Mouse (Mus musculus) limb, embryonic 14.5 days (tissue): ENCODE measurements around the gene Lrrc3b. TPM values are rescaled to one million over a fixed set of nuclear protein-coding genes. Genes with fewer than 3 reads are reported as not detected.
A peak's percentile ranks its signal among the peaks of the same experiment; 100 is the strongest.

Experiments used
- ATAC-seq: fragments of 200-750 bp; cut with Nextera tagmentation; 2 replicates; pipeline ENCODE4 v1.8.0; 2017; ENCODE audit warnings: low read depth, moderate number of reproducible peaks, moderate TSS enrichment; ENCODE audit not compliant: low FRiP score
- DNase-seq: peaks from one replicate; pipeline ENCODE4 v3.0.0-alpha.2; 2015; ENCODE audit warnings: low spot score
- H3K27ac ChIP-seq: fragments of 300-500 bp; sonication (generic); replicated peaks from 2 replicates; pipeline ENCODE4 v1.5.1; 2014; ENCODE audit warnings: low read depth, mild to moderate bottlenecking, low read length, moderate library complexity, mixed read lengths
- H3K27me3 ChIP-seq: fragments of 300-500 bp; sonication (generic); 2 replicates; pipeline ENCODE4 v1.6.1; 2014; ENCODE audit warnings: low read length, mixed read lengths; ENCODE audit not compliant: control insufficient read depth, insufficient read depth
- H3K36me3 ChIP-seq: fragments of 300-500 bp; sonication (generic); 2 replicates; pipeline ENCODE4 v1.6.1; 2014; ENCODE audit warnings: mild to moderate bottlenecking, low read length, moderate library complexity, mixed read lengths; ENCODE audit not compliant: control insufficient read depth, insufficient read depth
- H3K4me1 ChIP-seq: fragments of 300-500 bp; sonication (generic); 2 replicates; pipeline ENCODE4 v1.6.1; 2014; ENCODE audit warnings: antibody characterized with exemption, low read length, mixed read lengths; ENCODE audit not compliant: control insufficient read depth, insufficient read depth
- H3K4me2 ChIP-seq: fragments of 300-500 bp; sonication (generic); replicated peaks from 2 replicates; pipeline ENCODE4 v1.6.1; 2014; ENCODE audit warnings: low read depth, mild to moderate bottlenecking, low read length, moderate library complexity; ENCODE audit not compliant: severe bottlenecking
- H3K4me3 ChIP-seq: fragments of 300-500 bp; sonication (generic); replicated peaks from 2 replicates; pipeline ENCODE4 v1.5.1; 2014; ENCODE audit warnings: low read length
- H3K9ac ChIP-seq: fragments of 300-500 bp; sonication (generic); 2 replicates; pipeline ENCODE4 v1.6.1; 2014; ENCODE audit warnings: mild to moderate bottlenecking, low read depth, low read length, moderate library complexity; ENCODE audit not compliant: severe bottlenecking
- H3K9me3 ChIP-seq: fragments of 300-500 bp; sonication (generic); 2 replicates; pipeline ENCODE4 v1.6.1; 2016; ENCODE audit warnings: low read length; ENCODE audit not compliant: control insufficient read depth
- POLR2A ChIP-seq: fragments of 200-500 bp; IDR thresholded peaks from 2 replicates; pipeline ENCODE4 v1.8.0; 2012; ENCODE audit warnings: inconsistent platforms, mild to moderate bottlenecking, moderate library complexity, borderline replicate concordance; ENCODE audit not compliant: insufficient read depth, insufficient read length; ENCODE audit errors: extremely low read depth
- WGBS: fragments of 180-500 bp; shearing (Covaris S2); extraction: QIAGEN DNeasy Blood & Tissue Kit; methylation state at CpG from one replicate; pipeline ENCODE4 v1.1.7; 2014; 5-methylcytosine and 5-hydroxymethylcytosine counted together
- polyA plus RNA-seq, 2 experiments: library from polyadenylated mRNA; depleted of rRNA in 1 of 2; stranded (reverse) in 1 of 2; unstranded in 1 of 2; fragments of >200 nt; fragmentation: Nextera tagmentation in 1 of 2; extraction: Ambion mirVana in 1 of 2; gene quantifications; 2 replicates each; pipeline versions ENCODE4 v1.2.1 to v1.2.3; 2012 to 2014

Gene Lrrc3b
- polyA plus RNA-seq, 2 experiments: 2.2 to 3.1 TPM

GRCm38 (mm10) chr14:15372985-15373384, 65.8 kb downstream of the Lrrc3b start:
- H3K36me3 ChIP-seq: no peaks in the 10 kb centered on the region
- no peaks in the 10 kb centered on the region for H3K27me3 ChIP-seq
- no peaks in the 10 kb centered on the region for H3K9me3 ChIP-seq
- TF ChIP-seq POLR2A: no peak
- no peak for DNase-seq
- H3K4me1 ChIP-seq: no peaks in the 10 kb centered on the region
- H3K9ac ChIP-seq: no peak overlapping the region
- no peak overlapping the region for H3K27ac ChIP-seq
- H3K4me3 ChIP-seq: no peak overlapping the region
- ATAC-seq: no peak
- WGBS: 71% methylated on average over 1 of the region's 1 CpGs
- no peak overlapping the region for H3K4me2 ChIP-seq

GRCm38 (mm10) chr14:15365045-15365444, 73.7 kb downstream of the Lrrc3b start:
- no peak overlapping the region for H3K4me2 ChIP-seq
- H3K27ac ChIP-seq: no peak overlapping the region
- WGBS: 85% methylated on average over 6 of the region's 6 CpGs

GRCm38 (mm10) chr14:15359893-15360292, 78.9 kb downstream of the Lrrc3b start:
- H3K9me3 ChIP-seq: no peaks in the 10 kb centered on the region
- WGBS: 93% methylated on average over 1 of the region's 1 CpGs
- H3K27ac ChIP-seq: no peak overlapping the region
- no peak overlapping the region for H3K4me2 ChIP-seq
- H3K9ac ChIP-seq: no peak overlapping the region
- no peaks in the 10 kb centered on the region for H3K27me3 ChIP-seq
- no peak for TF ChIP-seq POLR2A
- ATAC-seq (no peak), DNase-seq (no peak)
- no peaks in the 10 kb centered on the region for H3K36me3 ChIP-seq
- no peaks in the 10 kb centered on the region for H3K4me1 ChIP-seq
- H3K4me3 ChIP-seq: no peak overlapping the region

More at GRCm38 (mm10) chr14:15365045-15365444, 73.7 kb downstream of the Lrrc3b start:
- Histone ChIP-seq H3K4me3 (no peak overlapping the region), H3K36me3 (no peaks in the 10 kb centered on the region), H3K9ac (no peak overlapping the region), H3K9me3 (no peaks in the 10 kb centered on the region), H3K27me3 (no peaks in the 10 kb centered on the region), H3K4me1 (no peaks in the 10 kb centered on the region)
- ATAC-seq (no peak), DNase-seq (no peak)
- no peak for TF ChIP-seq POLR2A

GRCm38 (mm10) chr14:15359134-15359533, 79.7 kb downstream of the Lrrc3b start:
- H3K4me3 ChIP-seq: no peak overlapping the region
- 75% methylated on average over 3 of the region's 3 CpGs for WGBS
- H3K9me3 ChIP-seq: no peaks in the 10 kb centered on the region
- no peak overlapping the region for H3K4me2 ChIP-seq
- no peaks in the 10 kb centered on the region for H3K27me3 ChIP-seq
- no peak for TF ChIP-seq POLR2A
- no peak overlapping the region for H3K9ac ChIP-seq
- DNase-seq (no peak), ATAC-seq (no peak)
- H3K4me1 ChIP-seq: no peaks in the 10 kb centered on the region
- H3K27ac ChIP-seq: no peak overlapping the region
- H3K36me3 ChIP-seq: no peaks in the 10 kb centered on the region

GRCm38 (mm10) chr14:15355512-15355911, 83.3 kb downstream of the Lrrc3b start:
- no peak for ATAC-seq
- no peaks in the 10 kb centered on the region for H3K4me1 ChIP-seq
- no peak overlapping the region for H3K4me2 ChIP-seq

GRCm38 (mm10) chr14:15354299-15354698, 84.5 kb downstream of the Lrrc3b start:
- Histone ChIP-seq H3K9ac (no peak overlapping the region), H3K27me3 (no peaks in the 10 kb centered on the region), H3K4me3 (no peak overlapping the region), H3K27ac (no peak overlapping the region), H3K9me3 (no peaks in the 10 kb centered on the region), H3K4me1 (no peaks in the 10 kb centered on the region), H3K36me3 (no peaks in the 10 kb centered on the region), H3K4me2 (no peak overlapping the region)
- ATAC-seq: no peak
- WGBS: 71% methylated on average over 5 of the region's 5 CpGs
- DNase-seq: no peak
- TF ChIP-seq POLR2A: no peak

More at GRCm38 (mm10) chr14:15355512-15355911, 83.3 kb downstream of the Lrrc3b start:
- TF ChIP-seq POLR2A: no peak
- WGBS: 28% methylated on average over 3 of the region's 3 CpGs
- no peaks in the 10 kb centered on the region for H3K36me3 ChIP-seq
- H3K9me3 ChIP-seq: no peaks in the 10 kb centered on the region
- DNase-seq: peak; percentile 65
- no peaks in the 10 kb centered on the region for H3K27me3 ChIP-seq
- H3K4me3 ChIP-seq: no peak overlapping the region
- no peak overlapping the region for H3K27ac ChIP-seq
- no peak overlapping the region for H3K9ac ChIP-seq
